Mouse (Mus musculus): ENCODE results near the gene Prkar2a. TPM values are rescaled to one million over a fixed set of nuclear protein-coding genes. Genes with fewer than 3 reads are reported as not detected.
A peak's percentile ranks its signal among the peaks of the same experiment; 100 is the strongest.

Gene Prkar2a
- total and polyA plus RNA-seq, 2 experiments from 2014 or later: 34.3 to 104 TPM

- no peaks in the 10 kb centered on the region for H3K27me3 ChIP-seq (ENCODE audit: insufficient read depth, low read length)
- no peaks in the 10 kb centered on the region for H3K9me3 ChIP-seq (ENCODE audit: low read length)
- no peak for ATAC-seq
- peaks cover 50% of the 10 kb centered on the region for H3K4me1 ChIP-seq (ENCODE audit: insufficient read depth)
- H3K27ac ChIP-seq (ENCODE audit: low read depth, low read length): no peak overlapping the region
- TF ChIP-seq CTCF (IDR thresholded peaks at IDR 0.05; ENCODE audit: low read depth): no peak
- H3K9ac ChIP-seq: no peak overlapping the region
- no peak overlapping the region for H3K4me2 ChIP-seq (ENCODE audit: low read depth)
- H3K4me3 ChIP-seq (ENCODE audit: low read depth, low read length): no peak overlapping the region
- peaks cover 13% of the 10 kb centered on the region for H3K36me3 ChIP-seq (ENCODE audit: insufficient read depth)
- 87% methylated on average over 1 of the region's 1 CpGs for WGBS
- no peak for DNase-seq
Measured at GRCm38 (mm10) chr9:108792307-108792706, 103.2 kb downstream of the Prkar2a start.

GRCm38 (mm10) chr9:108792730-108793129 is 103.6 kb downstream of the Prkar2a start:
- TF ChIP-seq CTCF (IDR thresholded peaks at IDR 0.05; ENCODE audit: low read depth): no peak
- WGBS: 31% methylated on average over 3 of the region's 3 CpGs
- Histone ChIP-seq H3K4me3 (ENCODE audit: low read depth, low read length) (no peak overlapping the region), H3K27me3 (ENCODE audit: insufficient read depth, low read length) (no peaks in the 10 kb centered on the region), H3K9me3 (ENCODE audit: low read length) (no peaks in the 10 kb centered on the region), H3K27ac (ENCODE audit: low read depth, low read length) (no peak overlapping the region), H3K4me1 (ENCODE audit: insufficient read depth) (peaks cover 46% of the 10 kb centered on the region), H3K36me3 (ENCODE audit: insufficient read depth) (peaks cover 17% of the 10 kb centered on the region), H3K9ac (no peak overlapping the region), H3K4me2 (ENCODE audit: low read depth) (no peak overlapping the region)
- ATAC-seq: no peak
- DNase-seq: no peak

- Histone ChIP-seq H3K4me1 (ENCODE audit: insufficient read depth) (peaks cover 21% of the 10 kb centered on the region), H3K4me2 (ENCODE audit: low read depth) (no peak overlapping the region), H3K27ac (ENCODE audit: low read depth, low read length) (no peak overlapping the region), H3K27me3 (ENCODE audit: insufficient read depth, low read length) (no peaks in the 10 kb centered on the region), H3K9ac (no peak overlapping the region), H3K9me3 (ENCODE audit: low read length) (no peaks in the 10 kb centered on the region), H3K36me3 (ENCODE audit: insufficient read depth) (peaks cover 39% of the 10 kb centered on the region), H3K4me3 (ENCODE audit: low read depth, low read length) (no peak overlapping the region)
- DNase-seq (no peak), ATAC-seq (no peak)
- TF ChIP-seq CTCF (IDR thresholded peaks at IDR 0.05; ENCODE audit: low read depth): no peak
- 43% methylated on average over 2 of the region's 2 CpGs for WGBS
Measured at GRCm38 (mm10) chr9:108795281-108795680, 106.2 kb downstream of the Prkar2a start.

GRCm38 (mm10) chr9:108795762-108796161 is 106.6 kb downstream of the Prkar2a start:
- Histone ChIP-seq H3K4me3 (ENCODE audit: low read depth, low read length) (no peak overlapping the region), H3K4me1 (ENCODE audit: insufficient read depth) (peaks cover 17% of the 10 kb centered on the region), H3K9ac (no peak overlapping the region), H3K27me3 (ENCODE audit: insufficient read depth, low read length) (no peaks in the 10 kb centered on the region), H3K27ac (ENCODE audit: low read depth, low read length) (peak overlapping the region; percentile 45), H3K4me2 (ENCODE audit: low read depth) (no peak overlapping the region), H3K36me3 (ENCODE audit: insufficient read depth) (peaks cover 40% of the 10 kb centered on the region), H3K9me3 (ENCODE audit: low read length) (no peaks in the 10 kb centered on the region)
- WGBS: 32% methylated on average over 11 of the region's 11 CpGs
- ATAC-seq: 0 out of 2 replicates have a peak, but pooled peaks have one; percentile 34
- TF ChIP-seq CTCF (IDR thresholded peaks at IDR 0.05; ENCODE audit: low read depth): no peak
- no peak for DNase-seq

- H3K9me3 ChIP-seq (ENCODE audit: low read length): no peaks in the 10 kb centered on the region
- H3K4me1 ChIP-seq (ENCODE audit: insufficient read depth): peaks cover 17% of the 10 kb centered on the region
- no peak overlapping the region for H3K4me3 ChIP-seq (ENCODE audit: low read depth, low read length)
- peaks cover 40% of the 10 kb centered on the region for H3K36me3 ChIP-seq (ENCODE audit: insufficient read depth)
- ATAC-seq: no peak
- TF ChIP-seq CTCF (IDR thresholded peaks at IDR 0.05; ENCODE audit: low read depth): no peak
- no peak for DNase-seq
- 38% methylated on average over 4 of the region's 4 CpGs for WGBS
- H3K27me3 ChIP-seq (ENCODE audit: insufficient read depth, low read length): no peaks in the 10 kb centered on the region
- H3K27ac ChIP-seq (ENCODE audit: low read depth, low read length): peak overlapping the region; percentile 45; the same call in 1 of the 2 replicates
- H3K4me2 ChIP-seq (ENCODE audit: low read depth): no peak overlapping the region
- no peak overlapping the region for H3K9ac ChIP-seq
Measured at GRCm38 (mm10) chr9:108796351-108796981, 107.4 kb downstream of the Prkar2a start.

GRCm38 (mm10) chr9:108797477-108797876 is 108.4 kb downstream of the Prkar2a start:
- H3K27me3 ChIP-seq (ENCODE audit: insufficient read depth, low read length): no peaks in the 10 kb centered on the region
- H3K9me3 ChIP-seq (ENCODE audit: low read length): no peaks in the 10 kb centered on the region
- no peak for DNase-seq
- ATAC-seq: no peak
- WGBS: 74% methylated on average over 7 of the region's 7 CpGs
- peaks cover 10% of the 10 kb centered on the region for H3K4me1 ChIP-seq (ENCODE audit: insufficient read depth)
- TF ChIP-seq CTCF (IDR thresholded peaks at IDR 0.05; ENCODE audit: low read depth): no peak
- no peak overlapping the region for H3K4me2 ChIP-seq (ENCODE audit: low read depth)
- H3K27ac ChIP-seq (ENCODE audit: low read depth, low read length): no peak overlapping the region; the same call in 1 of the 2 replicates
- no peak overlapping the region for H3K4me3 ChIP-seq (ENCODE audit: low read depth, low read length)
- no peak overlapping the region for H3K9ac ChIP-seq
- H3K36me3 ChIP-seq (ENCODE audit: insufficient read depth): peaks cover 44% of the 10 kb centered on the region

GRCm38 (mm10) chr9:108798508-108799075 is 109.5 kb downstream of the Prkar2a start:
- DNase-seq (no peak), ATAC-seq (no peak)
- Histone ChIP-seq H3K4me1 (ENCODE audit: insufficient read depth) (peaks cover 10% of the 10 kb centered on the region), H3K9ac (no peak overlapping the region), H3K4me3 (ENCODE audit: low read depth, low read length) (no peak overlapping the region), H3K9me3 (ENCODE audit: low read length) (no peaks in the 10 kb centered on the region), H3K27me3 (ENCODE audit: insufficient read depth, low read length) (no peaks in the 10 kb centered on the region), H3K4me2 (ENCODE audit: low read depth) (no peak overlapping the region), H3K27ac (ENCODE audit: low read depth, low read length) (no peak overlapping the region), H3K36me3 (ENCODE audit: insufficient read depth) (peaks cover 49% of the 10 kb centered on the region)
- WGBS: 84% methylated on average over 5 of the region's 5 CpGs
- no peak for TF ChIP-seq CTCF (IDR thresholded peaks at IDR 0.05; ENCODE audit: low read depth)
